Mouse (Mus musculus): ENCODE measurements around the gene Zfp638.

Zfp638 gene

DNA sequence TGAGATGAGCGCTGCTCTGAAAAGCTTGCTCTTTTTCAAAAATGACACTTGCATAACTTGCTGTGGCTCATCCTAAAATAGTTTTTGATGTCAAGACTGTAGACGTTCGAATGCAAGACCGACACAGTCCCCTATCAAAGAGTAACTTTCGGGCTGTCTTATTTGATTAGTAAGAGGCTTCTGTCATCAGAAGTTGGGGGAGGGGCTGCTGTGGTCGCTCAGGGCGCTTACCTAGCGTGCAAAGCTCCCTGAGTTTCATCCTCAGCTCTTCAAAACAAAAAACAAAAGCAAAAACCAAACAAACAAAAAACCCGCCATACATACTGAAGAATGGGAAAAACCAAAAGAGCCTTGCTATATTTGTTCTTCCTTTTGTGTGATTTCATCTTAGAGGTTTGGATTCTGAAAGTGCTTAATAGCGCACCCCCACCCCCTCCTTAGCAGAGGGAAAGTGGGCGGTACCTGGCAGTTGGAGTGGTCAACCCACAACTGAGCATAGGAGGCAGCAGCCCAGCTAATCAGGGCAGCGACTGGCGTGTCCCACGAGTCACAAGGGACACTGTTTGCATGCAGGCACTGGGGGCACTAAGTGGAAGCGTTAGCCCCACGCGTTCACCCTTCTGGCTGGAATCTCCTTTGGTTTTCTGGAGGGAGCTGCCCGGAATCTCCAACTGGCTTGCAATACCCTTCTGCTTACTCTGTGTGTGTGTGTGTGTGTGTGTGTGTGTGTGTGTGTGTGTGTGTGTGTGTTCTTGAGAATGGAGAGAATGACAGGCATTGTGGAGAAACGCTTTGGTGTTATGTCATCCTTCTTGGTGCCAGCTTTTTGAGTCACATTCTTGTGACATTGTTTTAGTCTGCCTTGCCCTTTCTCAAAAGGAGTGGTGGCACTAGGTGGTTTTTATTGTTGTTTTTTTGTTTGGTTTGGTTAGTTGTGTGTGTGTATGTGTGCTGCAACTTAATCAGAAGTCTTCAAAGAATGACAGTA is 983 bp downstream of the Zfp638 start:
- H3K4me3 ChIP-seq (replicated peaks; ENCODE audit: low read length), result peak overlapping the region; percentile 92
- H3K4me1 ChIP-seq (replicated peaks; ENCODE audit: low read depth, low read length), result peaks cover 14% of the 10 kb centered on the region
- peaks cover 5% of the 10 kb centered on the region for H3K9me3 ChIP-seq (ENCODE audit: low read length)
- TF ChIP-seq CTCF (conservative IDR thresholded peaks at IDR 0.05; ENCODE audit: low read length) (no peak), NANOG (IDR thresholded peaks at IDR 0.05; ENCODE audit: borderline replicate concordance, low read length) (no peak), POU5F1 (IDR thresholded peaks at IDR 0.05; ENCODE audit: borderline replicate concordance, low read length) (no peak)
- H3K27me3 ChIP-seq (ENCODE audit: insufficient read depth, low read length), result peaks cover 27% of the 10 kb centered on the region
- H3K36me3 ChIP-seq (ENCODE audit: insufficient read depth, low read length), result no peaks in the 10 kb centered on the region

DNA sequence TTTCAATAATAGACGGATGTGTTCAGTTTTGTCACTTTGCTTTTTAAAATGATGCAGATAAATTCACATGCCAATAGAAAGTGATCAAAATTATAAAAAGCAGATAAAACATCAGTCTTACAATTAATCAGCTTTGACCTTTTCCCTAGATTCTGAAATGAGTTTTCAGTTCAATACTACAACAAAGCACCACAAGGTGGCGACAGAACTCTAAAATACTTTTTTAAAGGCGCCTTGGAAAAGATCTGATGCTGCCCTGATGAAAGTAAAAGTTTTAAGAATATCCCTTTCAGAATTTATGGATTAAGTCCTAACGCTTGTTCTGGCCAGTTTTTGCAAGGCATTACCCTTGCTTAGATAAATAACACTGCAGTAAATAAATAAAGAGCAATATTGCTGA is 12.9 kb downstream of the Zfp638 start:
- Histone ChIP-seq H3K4me3 (replicated peaks; ENCODE audit: low read length) (peak overlapping the region; percentile 46; the same call in 1 of the 2 replicates), H3K4me1 (replicated peaks; ENCODE audit: low read depth, low read length) (peaks cover 31% of the 10 kb centered on the region), H3K36me3 (ENCODE audit: insufficient read depth, low read length) (peaks cover 5% of the 10 kb centered on the region; the same call in 1 of the 2 replicates), H3K9me3 (ENCODE audit: low read length) (peaks cover 6% of the 10 kb centered on the region; the same call in 1 of the 2 replicates), H3K27me3 (ENCODE audit: insufficient read depth, low read length) (no peaks in the 10 kb centered on the region)
- TF ChIP-seq CTCF (conservative IDR thresholded peaks at IDR 0.05; ENCODE audit: low read length) (peak; percentile 57), POU5F1 (IDR thresholded peaks at IDR 0.05; ENCODE audit: borderline replicate concordance, low read length) (no peak)

- H3K9me3 ChIP-seq (ENCODE audit: low read length), result peaks cover 6% of the 10 kb centered on the region; the same call in 1 of the 2 replicates
- peaks cover 14% of the 10 kb centered on the region; the same call in 1 of the 2 replicates for H3K36me3 ChIP-seq (ENCODE audit: insufficient read depth, low read length)
- TF ChIP-seq NANOG (IDR thresholded peaks at IDR 0.05; ENCODE audit: borderline replicate concordance, low read length) (no peak), POU5F1 (IDR thresholded peaks at IDR 0.05; ENCODE audit: borderline replicate concordance, low read length) (no peak), CTCF (conservative IDR thresholded peaks at IDR 0.05; ENCODE audit: low read length) (no peak)
Measured at GRCm38 (mm10) chr6:83886789-83887188, 19.9 kb downstream of the Zfp638 start.

GRCm38 (mm10) chr6:83888802-83889201 is 21.9 kb downstream of the Zfp638 start:
- peaks cover 14% of the 10 kb centered on the region; the same call in 1 of the 2 replicates for H3K36me3 ChIP-seq (ENCODE audit: insufficient read depth, low read length)
- TF ChIP-seq POU5F1 (IDR thresholded peaks at IDR 0.05; ENCODE audit: borderline replicate concordance, low read length), result no peak
- H3K27me3 ChIP-seq (ENCODE audit: insufficient read depth, low read length), result no peaks in the 10 kb centered on the region
- no peak overlapping the region for H3K4me3 ChIP-seq (replicated peaks; ENCODE audit: low read length)
- peaks cover 6% of the 10 kb centered on the region; the same call in 1 of the 2 replicates for H3K9me3 ChIP-seq (ENCODE audit: low read length)
- peaks cover 70% of the 10 kb centered on the region for H3K4me1 ChIP-seq (replicated peaks; ENCODE audit: low read depth, low read length)

More at GRCm38 (mm10) chr6:83886789-83887188, 19.9 kb downstream of the Zfp638 start:
- no peak overlapping the region for H3K4me3 ChIP-seq (replicated peaks; ENCODE audit: low read length)
- peaks cover 64% of the 10 kb centered on the region for H3K4me1 ChIP-seq (replicated peaks; ENCODE audit: low read depth, low read length)
- H3K27me3 ChIP-seq (ENCODE audit: insufficient read depth, low read length), result no peaks in the 10 kb centered on the region

GRCm38 (mm10) chr6:83890281-83891015 is 23.5 kb downstream of the Zfp638 start:
- Histone ChIP-seq H3K27me3 (ENCODE audit: insufficient read depth, low read length) (no peaks in the 10 kb centered on the region), H3K36me3 (ENCODE audit: insufficient read depth, low read length) (peaks cover 9% of the 10 kb centered on the region; the same call in 1 of the 2 replicates), H3K4me1 (replicated peaks; ENCODE audit: low read depth, low read length) (peaks cover 87% of the 10 kb centered on the region), H3K4me3 (replicated peaks; ENCODE audit: low read length) (no peak overlapping the region), H3K9me3 (ENCODE audit: low read length) (no peaks in the 10 kb centered on the region)
- TF ChIP-seq POU5F1 (IDR thresholded peaks at IDR 0.05; ENCODE audit: borderline replicate concordance, low read length) (peak; percentile 88), NANOG (IDR thresholded peaks at IDR 0.05; ENCODE audit: borderline replicate concordance, low read length) (peak; percentile 92), CTCF (conservative IDR thresholded peaks at IDR 0.05; ENCODE audit: low read length) (no peak)

DNA sequence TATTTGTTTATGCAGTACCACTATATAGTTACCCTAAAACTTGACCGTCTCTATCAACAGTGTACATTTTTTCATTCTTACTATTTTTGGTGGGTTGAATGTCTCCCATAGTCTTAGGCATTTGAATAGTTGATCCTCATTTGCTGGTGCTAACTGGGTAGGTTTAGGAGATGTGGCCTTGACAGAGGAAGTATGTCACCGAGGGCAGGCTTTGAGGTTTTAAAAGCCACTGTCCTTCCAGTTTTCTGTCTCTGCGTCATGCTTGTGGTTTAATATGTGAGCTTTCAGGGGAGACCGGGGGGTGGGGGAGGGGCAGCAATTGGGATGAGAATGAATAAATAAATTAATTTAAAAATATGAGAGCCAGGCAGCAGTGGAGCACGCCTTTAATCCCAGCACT is 24.3 kb downstream of the Zfp638 start:
- Histone ChIP-seq H3K4me3 (replicated peaks; ENCODE audit: low read length) (no peak overlapping the region), H3K4me1 (replicated peaks; ENCODE audit: low read depth, low read length) (peaks cover 86% of the 10 kb centered on the region), H3K9me3 (ENCODE audit: low read length) (no peaks in the 10 kb centered on the region; the same call in 1 of the 2 replicates), H3K36me3 (ENCODE audit: insufficient read depth, low read length) (peaks cover 9% of the 10 kb centered on the region; the same call in 1 of the 2 replicates), H3K27me3 (ENCODE audit: insufficient read depth, low read length) (no peaks in the 10 kb centered on the region)
- TF ChIP-seq POU5F1 (IDR thresholded peaks at IDR 0.05; ENCODE audit: borderline replicate concordance, low read length), result no peak
- no peak for TF ChIP-seq NANOG (IDR thresholded peaks at IDR 0.05; ENCODE audit: borderline replicate concordance, low read length)
- no peak for TF ChIP-seq CTCF (conservative IDR thresholded peaks at IDR 0.05; ENCODE audit: low read length)

- TF ChIP-seq POU5F1 (IDR thresholded peaks at IDR 0.05; ENCODE audit: borderline replicate concordance, low read length), result no peak
- no peak for TF ChIP-seq CTCF (conservative IDR thresholded peaks at IDR 0.05; ENCODE audit: low read length)
- TF ChIP-seq NANOG (IDR thresholded peaks at IDR 0.05; ENCODE audit: borderline replicate concordance, low read length), result no peak
- H3K9me3 ChIP-seq (ENCODE audit: low read length), result no peaks in the 10 kb centered on the region; the same call in 1 of the 2 replicates
- H3K4me1 ChIP-seq (replicated peaks; ENCODE audit: low read depth, low read length), result peaks cover 82% of the 10 kb centered on the region
- H3K36me3 ChIP-seq (ENCODE audit: insufficient read depth, low read length), result peaks cover 10% of the 10 kb centered on the region
- peak overlapping the region; percentile 24 for H3K4me3 ChIP-seq (replicated peaks; ENCODE audit: low read length)
- H3K27me3 ChIP-seq (ENCODE audit: insufficient read depth, low read length), result no peaks in the 10 kb centered on the region
Measured at GRCm38 (mm10) chr6:83891687-83892086, 24.8 kb downstream of the Zfp638 start.

DNA sequence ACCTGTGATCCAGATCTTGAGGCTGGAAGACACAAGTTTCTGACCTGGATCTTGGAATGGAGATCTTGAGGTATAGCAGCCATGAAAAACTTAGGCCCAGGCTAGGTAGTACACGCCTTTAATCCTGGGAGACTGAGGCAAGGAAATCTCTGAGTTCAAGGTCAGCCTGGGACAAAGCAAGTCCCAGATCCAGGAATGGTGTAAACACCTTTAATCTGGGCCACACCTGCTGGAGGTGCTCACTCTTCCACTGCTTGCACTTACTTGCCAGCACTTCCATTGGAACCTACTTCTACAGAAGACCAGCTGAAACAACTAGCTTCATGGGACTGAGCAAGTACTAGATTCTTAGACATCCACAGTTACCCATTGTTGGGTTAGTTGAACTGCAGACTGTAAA is 26.2 kb downstream of the Zfp638 start:
- H3K36me3 ChIP-seq (ENCODE audit: insufficient read depth, low read length), result peaks cover 12% of the 10 kb centered on the region
- no peak for TF ChIP-seq CTCF (conservative IDR thresholded peaks at IDR 0.05; ENCODE audit: low read length)
- no peak for TF ChIP-seq NANOG (IDR thresholded peaks at IDR 0.05; ENCODE audit: borderline replicate concordance, low read length)
- no peak; the same call in 1 of the 2 replicates for TF ChIP-seq POU5F1 (IDR thresholded peaks at IDR 0.05; ENCODE audit: borderline replicate concordance, low read length)
- no peaks in the 10 kb centered on the region for H3K27me3 ChIP-seq (ENCODE audit: insufficient read depth, low read length)
- H3K4me1 ChIP-seq (replicated peaks; ENCODE audit: low read depth, low read length), result peaks cover 70% of the 10 kb centered on the region
- H3K4me3 ChIP-seq (replicated peaks; ENCODE audit: low read length), result peak overlapping the region; percentile 24; the same call in 1 of the 2 replicates
- peaks cover 9% of the 10 kb centered on the region for H3K9me3 ChIP-seq (ENCODE audit: low read length)

All from E14TG2a.4 (cell line).